Mouse (Mus musculus) gastrocnemius, postnatal 36 days (tissue): ENCODE measurements around the gene Hdac1. TPM values are rescaled to one million over a fixed set of nuclear protein-coding genes. Genes with fewer than 3 reads are reported as not detected.
A peak's percentile ranks its signal among the peaks of the same experiment; 100 is the strongest.

Experiments
- DNase-seq, 2 experiments: peaks; one replicate each; pipeline ENCODE4 v3.0.0; 2022
- intact Hi-C: fragments of 180-260 bp; cut with DNase I; formaldehyde crosslinking; loops from one replicate; pipeline ENCODE4 v1.15.1; 2025
- long read RNA-seq, 2 experiments: library from polyadenylated mRNA; stranded (forward); transcript quantifications; one replicate each; pipeline ENCODE4 v2.0.0; 2021
- total RNA-seq, 2 experiments: library from RNA; stranded (reverse); gene quantifications; 2 replicates each; pipeline ENCODE4 v1.2.3; 2021

Hdac1 gene
- total RNA-seq = 1 to 10 TPM; 9.0 to 9.9 TPM
- long read RNA-seq, experiment 1, partial matches to known transcripts = 3 of 8 reads
- long read RNA-seq, experiment 1, other reads (novel, unspliced or antisense) = 1 of 8 reads
- long read RNA-seq, experiment 2, transcript Hdac1-201 (14 exons, 2,038 nt) = major isoform, 6 of 8 reads
- long read RNA-seq, experiment 2, partial matches to known transcripts = 1 of 8 reads
- long read RNA-seq, experiment 2, other reads (novel, unspliced or antisense) = 1 of 8 reads

- peak; percentile 94 to 97 for DNase-seq
- intact Hi-C loops = loop anchor here (5.0 kb wide), 1 partner anchor 60 kb away; the partner anchor contains the start of genes Eif3i and Tmem234
Measured at GRCm38 (mm10) chr4:129542592-129543141, at the start of gene Hdac1. Gene Hdac1 (minus strand): TSS chr4:129542713.

- DNase-seq = no peak
- intact Hi-C loops = no loop called here
Measured at GRCm38 (mm10) chr4:129588865-129589264, 46.4 kb upstream of the Hdac1 start.

- no peak for DNase-seq
- intact Hi-C loops = no loop called here
Measured at GRCm38 (mm10) chr4:129586943-129587342, 44.4 kb upstream of the Hdac1 start.

- intact Hi-C loops = loop anchor here (2.0 kb wide), 1 partner anchor 23 kb away; no protein-coding TSS in a partner anchor
- no peak for DNase-seq
Measured at GRCm38 (mm10) chr4:129585773-129586172, 43.3 kb upstream of the Hdac1 start.

GRCm38 (mm10) chr4:129584884-129585608 is 42.5 kb upstream of the Hdac1 start:
- intact Hi-C loops = loop anchor here (2.0 kb wide), 1 partner anchor 24 kb away; no protein-coding TSS in a partner anchor
- DNase-seq = peak; percentile 79 to 87

GRCm38 (mm10) chr4:129584370-129584769 is 41.9 kb upstream of the Hdac1 start:
- DNase-seq = no peak
- intact Hi-C loops = loop anchor here (2.0 kb wide), 1 partner anchor 24 kb away; no protein-coding TSS in a partner anchor

- intact Hi-C loops = no loop called here
Measured at GRCm38 (mm10) chr4:129582251-129582650, 39.7 kb upstream of the Hdac1 start.

GRCm38 (mm10) chr4:129580347-129580746 is 37.8 kb upstream of the Hdac1 start:
- intact Hi-C loops = no loop called here
- DNase-seq = no peak

More at GRCm38 (mm10) chr4:129582251-129582650, 39.7 kb upstream of the Hdac1 start:
- DNase-seq = no peak

- no peak for DNase-seq
- intact Hi-C loops = no loop called here
Measured at GRCm38 (mm10) chr4:129578466-129578865, 36.0 kb upstream of the Hdac1 start, which contains the start of gene Fam167b. Gene Fam167b (minus strand): TSS chr4:129578549.

- intact Hi-C loops = no loop called here
- DNase-seq = no peak
Measured at GRCm38 (mm10) chr4:129577688-129578087, 35.2 kb upstream of the Hdac1 start.

- DNase-seq = peak; percentile 44 to 56
- intact Hi-C loops = no loop called here
Measured at GRCm38 (mm10) chr4:129576863-129577491, 34.5 kb upstream of the Hdac1 start.

GRCm38 (mm10) chr4:129575171-129575844 is 32.8 kb upstream of the Hdac1 start:
- intact Hi-C loops = no loop called here
- no peak for DNase-seq

- intact Hi-C loops = no loop called here
Measured at GRCm38 (mm10) chr4:129573430-129573829, 30.9 kb upstream of the Hdac1 start, which contains the start of gene Lck. Gene Lck (minus strand): TSS chr4:129573641.

GRCm38 (mm10) chr4:129573093-129573370 is 30.5 kb upstream of the Hdac1 start:
- intact Hi-C loops = no loop called here
- DNase-seq = no peak

More at GRCm38 (mm10) chr4:129573430-129573829, 30.9 kb upstream of the Hdac1 start, which contains the start of gene Lck:
- DNase-seq = no peak

- no peak for DNase-seq
Measured at GRCm38 (mm10) chr4:129572236-129573092, 30.0 kb upstream of the Hdac1 start.

GRCm38 (mm10) chr4:129571551-129572084 is 29.1 kb upstream of the Hdac1 start:
- no peak for DNase-seq
- intact Hi-C loops = no loop called here

More at GRCm38 (mm10) chr4:129572236-129573092, 30.0 kb upstream of the Hdac1 start:
- intact Hi-C loops = no loop called here

- intact Hi-C loops = no loop called here
- DNase-seq = no peak
Measured at GRCm38 (mm10) chr4:129570028-129570427, 27.5 kb upstream of the Hdac1 start.

GRCm38 (mm10) chr4:129568366-129568765 is 25.9 kb upstream of the Hdac1 start:
- no peak for DNase-seq
- intact Hi-C loops = no loop called here

GRCm38 (mm10) chr4:129565139-129565538 is 22.6 kb upstream of the Hdac1 start:
- intact Hi-C loops = no loop called here
- no peak for DNase-seq
